Mouse (Mus musculus) MEL (cell line): ENCODE results near the gene Actl11.

ENCODE experiments used
- CHD1 ChIP-seq: IDR thresholded peaks from 2 replicates; pipeline ENCODE4 v1.6.1; 2012; ENCODE audit warnings: low read depth, mild to moderate bottlenecking, inconsistent platforms, low read length, improper control_type of control experiment
- CTCF ChIP-seq, 3 experiments: IDR thresholded peaks in 2 of 3; conservative IDR thresholded peaks in 1 of 3; 2 replicates each; pipeline ENCODE4 v1.5.1; 2011 to 2012; ENCODE audit warnings: low read length in 3 of 3, low read depth in 2 of 3, mild to moderate bottlenecking in 2 of 3, improper control_type of control experiment in 1 of 3, inconsistent platforms in 1 of 3, mixed read lengths in 1 of 3, moderate library complexity in 1 of 3; ENCODE audit not compliant: control insufficient read depth in 1 of 3, insufficient read depth in 1 of 3, poor library complexity in 1 of 3, severe bottlenecking in 1 of 3
- EP300 ChIP-seq, 2 experiments: IDR thresholded peaks; 2 replicates each; pipeline ENCODE4 v1.6.1; 2011; ENCODE audit warnings: improper control_type of control experiment in 2 of 2, low read length in 2 of 2, low read depth in 1 of 2, mild to moderate bottlenecking in 1 of 2
- JUND ChIP-seq: IDR thresholded peaks from 2 replicates; pipeline ENCODE4 v1.6.1; 2011; ENCODE audit warnings: low read depth, mild to moderate bottlenecking, improper control_type of control experiment, low read length
- MAX ChIP-seq: IDR thresholded peaks from 2 replicates; pipeline ENCODE4 v1.6.1; 2011; ENCODE audit warnings: low read length, improper control_type of control experiment
- MAZ ChIP-seq: IDR thresholded peaks from 2 replicates; pipeline ENCODE4 v1.6.1; 2012; ENCODE audit warnings: low read depth, mild to moderate bottlenecking, inconsistent platforms, low read length, improper control_type of control experiment
- MYC ChIP-seq: IDR thresholded peaks from 2 replicates; pipeline ENCODE4 v1.6.1; 2011; ENCODE audit warnings: low read depth, mild to moderate bottlenecking, low read length, improper control_type of control experiment, moderate library complexity
- POLR2A ChIP-seq, 2 experiments: IDR thresholded peaks; 2 replicates each; pipeline ENCODE4 v1.6.1; 2011 to 2012; ENCODE audit warnings: low read length in 2 of 2, mild to moderate bottlenecking in 2 of 2, control low read depth in 1 of 2, improper control_type of control experiment in 1 of 2, low read depth in 1 of 2, moderate library complexity in 1 of 2; ENCODE audit not compliant: control insufficient read depth in 1 of 2, insufficient read depth in 1 of 2, poor library complexity in 1 of 2
- TBP ChIP-seq: IDR thresholded peaks from 2 replicates; pipeline ENCODE4 v1.8.0; 2011; ENCODE audit warnings: low read depth, low read length, improper control_type of control experiment
- ZC3H11A ChIP-seq: IDR thresholded peaks from 2 replicates; pipeline ENCODE4 v1.6.1; 2012; ENCODE audit warnings: low read depth, mild to moderate bottlenecking, inconsistent platforms, low read length, improper control_type of control experiment

DNA sequence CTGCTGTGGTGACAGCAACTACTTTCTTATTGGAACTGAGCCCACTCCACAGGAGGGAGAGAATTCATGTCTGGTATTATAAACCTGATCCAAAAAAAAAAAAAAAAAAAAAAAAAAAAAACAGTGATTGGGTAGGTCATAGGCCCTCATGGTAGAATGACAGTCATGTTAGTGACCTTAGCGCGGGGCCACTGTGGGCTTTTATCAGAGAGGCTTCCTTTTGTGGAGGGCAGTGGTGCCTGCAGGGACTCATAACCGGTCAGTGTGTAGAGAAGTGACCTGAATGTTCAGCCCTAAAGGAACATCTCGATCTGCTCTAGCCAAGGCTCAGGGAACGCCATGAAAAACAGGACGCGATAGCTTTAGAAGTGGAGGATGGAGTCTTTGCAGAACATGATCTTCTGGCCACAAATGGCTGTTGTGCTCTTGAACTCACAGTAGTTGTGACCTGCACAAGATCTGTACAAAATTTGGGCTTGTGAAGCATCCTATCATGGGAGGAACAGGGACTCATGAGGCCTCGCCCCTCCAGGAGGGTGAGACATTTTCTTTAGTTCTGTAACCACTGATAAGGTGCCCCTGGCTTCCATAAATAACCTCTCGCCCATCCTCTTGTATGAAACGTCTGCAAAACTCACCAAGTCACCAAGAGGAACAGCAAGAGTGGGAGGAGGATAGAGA lies 46.4 kb downstream of the Actl11 start:
- TF ChIP-seq CTCF (IDR thresholded peaks at IDR 0.05 in 2 of 3, conservative IDR thresholded peaks at IDR 0.05 in 1 of 3; ENCODE audit: control insufficient read depth in 1 of 3, insufficient read depth in 1 of 3, low read depth in 2 of 3, low read length in 3 of 3, poor library complexity in 1 of 3, severe bottlenecking in 1 of 3) (no peak), EP300 (IDR thresholded peaks at IDR 0.05; ENCODE audit: low read depth in 1 of 2, low read length in 2 of 2) (peak in 1 of 2 experiments; percentile 84; a peak in 2 of 4 replicates), POLR2A (IDR thresholded peaks at IDR 0.05; ENCODE audit: control insufficient read depth in 1 of 2, insufficient read depth in 1 of 2, low read depth in 1 of 2, low read length in 2 of 2, poor library complexity in 1 of 2) (no peak; a peak in 1 of 4 replicates), JUND (no peak), ZC3H11A (no peak), MYC (no peak), TBP (peak; percentile 21; the same call in 1 of the 2 replicates), MAZ (no peak), CHD1 (no peak), MAX (no peak)
